In genomic region chrX:85079174-85079573, GRCm38 (mm10) we compare ENCODE assay signal across 23 mouse cellular contexts.
"Had no signal": no experiment of that assay in that cellular context is flagged by ENCODE, and none has a peak within 500 bp of the region (broad histone marks: within the 10 kb centered on the region; RNA-seq: fewer than 3 reads in every experiment).

No protein-coding gene starts in this region.

- H3K4me1 ChIP-seq: heart, embryonic 10.5 days; hindbrain, embryonic 10.5 days; hindbrain, embryonic 12.5 days; intestine, embryonic 15.5 days; limb, embryonic 10.5 days; limb, embryonic 12.5 days; liver, embryonic 15.5 days had no signal

- H3K4me3 ChIP-seq: gastrocnemius, adult 2 months; heart, embryonic 10.5 days; heart, embryonic 12.5 days; hindbrain, embryonic 10.5 days; hindbrain, embryonic 12.5 days; intestine, embryonic 15.5 days; limb, embryonic 10.5 days; limb, embryonic 12.5 days; liver, embryonic 13.5 days; liver, embryonic 15.5 days had no signal

- H3K9ac ChIP-seq: heart, embryonic 12.5 days; hindbrain, embryonic 12.5 days; hindbrain, embryonic 14.5 days; intestine, embryonic 15.5 days; limb, embryonic 12.5 days; liver, embryonic 13.5 days; liver, embryonic 15.5 days had no signal

- H3K36me3 ChIP-seq: heart, embryonic 10.5 days; heart, embryonic 12.5 days; hindbrain, embryonic 10.5 days; hindbrain, embryonic 12.5 days; intestine, embryonic 15.5 days; limb, embryonic 10.5 days; limb, embryonic 12.5 days; liver, embryonic 13.5 days; liver, embryonic 15.5 days had no signal

- H3K9me3 ChIP-seq: heart, embryonic 10.5 days; heart, embryonic 12.5 days; hindbrain, embryonic 10.5 days; hindbrain, embryonic 12.5 days; intestine, embryonic 15.5 days; limb, embryonic 10.5 days; limb, embryonic 12.5 days; liver, embryonic 13.5 days; liver, embryonic 15.5 days had no signal

- H3K27me3 ChIP-seq: heart, embryonic 12.5 days; hindbrain, embryonic 12.5 days; intestine, embryonic 15.5 days; limb, embryonic 12.5 days; liver, embryonic 13.5 days; liver, embryonic 15.5 days had no signal

- H3K27ac ChIP-seq: gastrocnemius, adult 2 months; heart, embryonic 10.5 days; hindbrain, embryonic 10.5 days; hindbrain, embryonic 12.5 days; hindbrain, embryonic 14.5 days; intestine, embryonic 15.5 days; limb, embryonic 10.5 days; limb, embryonic 12.5 days; liver, embryonic 13.5 days; liver, embryonic 15.5 days had no signal

- DNase-seq: gastrocnemius, adult 2 months; gastrocnemius, postnatal 10 days; gastrocnemius, postnatal 25 days; heart, adult 18-20 months; heart, postnatal 10 days; heart, postnatal 4 days; kidney, adult 18-20 months; kidney, adult 8-10 months; kidney, postnatal 10 days; kidney, postnatal 25 days; layer of hippocampus, adult 9-11 months; layer of hippocampus, postnatal 36 days; liver; liver, embryonic 13.5 days had no signal
